ENCODE assay signal across 9 mouse cellular contexts in the genomic region with DNA sequence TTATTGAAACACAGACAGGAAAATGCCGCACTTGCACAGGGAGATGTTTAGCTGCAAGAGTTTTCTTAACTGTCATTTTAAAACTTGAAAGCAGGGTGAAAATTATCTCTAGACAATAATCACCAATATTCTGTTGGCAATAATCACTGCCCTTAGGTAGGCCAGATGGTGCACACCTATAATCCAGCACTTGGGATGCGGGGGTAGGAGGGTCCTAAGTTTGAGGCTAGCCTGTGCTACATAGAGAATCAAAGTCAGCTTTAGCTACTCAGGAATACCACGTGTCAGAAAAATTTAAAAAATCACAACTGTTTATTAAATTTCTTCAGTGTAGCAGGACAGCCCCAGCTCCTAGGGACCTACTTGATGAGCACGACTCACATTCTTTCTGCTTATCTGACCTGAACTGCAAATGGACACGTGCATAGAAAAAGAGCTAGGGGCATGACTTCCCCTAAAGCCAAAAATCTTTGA. TPM values are rescaled to one million over a fixed set of nuclear protein-coding genes. Genes with fewer than 3 reads are reported as not detected.
DNase-seq lines count a peak whose midpoint lies in the region; ATAC-seq and TF ChIP-seq lines count a peak whose summit lies in the region.
"Had no signal": no experiment of that assay in that cellular context is flagged by ENCODE, and none has a peak within 500 bp of the region (broad histone marks: within the 10 kb centered on the region; RNA-seq: fewer than 3 reads in every experiment).

No protein-coding gene starts in this region.

- TF ChIP-seq CTCF in kidney, adult 2 months (conservative IDR thresholded peaks at IDR 0.05; ENCODE audit: insufficient read depth, insufficient read length, low read depth, low read length), result no peak
- no peak for TF ChIP-seq CTCF in intestine, postnatal 0 days (IDR thresholded peaks at IDR 0.05; ENCODE audit: low read depth)

- H3K4me2 ChIP-seq in embryonic facial prominence, embryonic 13.5 days, result peak overlapping the region; percentile 63
- H3K4me2 ChIP-seq in intestine, postnatal 0 days (replicated peaks; ENCODE audit: low read depth), result peak overlapping the region; percentile 78
- peak overlapping the region; percentile 76 for H3K4me2 ChIP-seq in myocyte (ENCODE audit: low read depth)

- H3ac ChIP-seq in myocyte (ENCODE audit: control insufficient read depth, insufficient read length), result no peak overlapping the region

- peaks cover 9% of the 10 kb centered on the region; the same call in 1 of the 2 replicates for H3K4me1 ChIP-seq in kidney, adult 2 months (ENCODE audit: control insufficient read depth, insufficient read depth, low read length)
- peaks cover 32% of the 10 kb centered on the region for H3K4me1 ChIP-seq in embryonic facial prominence, embryonic 13.5 days
- H3K4me1 ChIP-seq in intestine, postnatal 0 days (replicated peaks; ENCODE audit: control insufficient read depth, insufficient read depth, low read length), result 0 out of 2 replicates have a peak, but pooled peaks cover 5% of the 10 kb centered on the region

- no peak for DNase-seq in kidney, adult 2 months
- no peak for DNase-seq in kidney, postnatal 36 days
- no peak for DNase-seq in gastrocnemius, postnatal 36 days
- no peak for DNase-seq in gastrocnemius, postnatal 10 days
- no peak for DNase-seq in embryo, embryonic 10 days (ENCODE audit: low spot score)

- H3K9me3 ChIP-seq in embryonic facial prominence, embryonic 13.5 days, result no peaks in the 10 kb centered on the region
- H3K9me3 ChIP-seq in intestine, postnatal 0 days (ENCODE audit: control insufficient read depth), result no peaks in the 10 kb centered on the region

- H3K79me2 ChIP-seq in myocyte (ENCODE audit: control insufficient read depth, insufficient read depth), result peaks cover 36% of the 10 kb centered on the region

- 54% methylated on average over 5 of the region's 5 CpGs for WGBS in kidney, adult 2 months
- 49% methylated on average over 5 of the region's 5 CpGs for WGBS in embryonic facial prominence, embryonic 13.5 days
- WGBS in intestine, postnatal 0 days, result 54% methylated on average over 5 of the region's 5 CpGs

- H3K9ac ChIP-seq in embryonic facial prominence, embryonic 13.5 days, result peak overlapping the region; percentile 88
- H3K9ac ChIP-seq in intestine, postnatal 0 days (ENCODE audit: low read depth, low read length), result peak overlapping the region; percentile 75; the same call in 1 of the 2 replicates

- H3K4me3 ChIP-seq in kidney, adult 2 months (ENCODE audit: insufficient read depth, low read depth, low read length), result peak overlapping the region; percentile 62; the same call in 1 of the 2 replicates
- peak overlapping the region; percentile 69 for H3K4me3 ChIP-seq in embryonic facial prominence, embryonic 13.5 days
- H3K4me3 ChIP-seq in intestine, postnatal 0 days (ENCODE audit: low read depth, low read length), result peak overlapping the region; percentile 60
- H3K4me3 ChIP-seq in myocyte, result peak overlapping the region; percentile 65

- peak overlapping the region; percentile 34; the same call in 1 of the 2 replicates for H3K27ac ChIP-seq in kidney, adult 2 months (ENCODE audit: insufficient read depth, low read depth, low read length)
- peak overlapping the region; percentile 98 for H3K27ac ChIP-seq in embryonic facial prominence, embryonic 13.5 days
- no peak overlapping the region for H3K27ac ChIP-seq in intestine, postnatal 0 days (ENCODE audit: low read depth, low read length)

- H3K36me3 ChIP-seq in kidney, adult 2 months (ENCODE audit: control insufficient read depth, insufficient read depth, low read length), result no peaks in the 10 kb centered on the region; the same call in 1 of the 2 replicates
- peaks cover 9% of the 10 kb centered on the region for H3K36me3 ChIP-seq in embryonic facial prominence, embryonic 13.5 days
- peaks cover 9% of the 10 kb centered on the region for H3K36me3 ChIP-seq in intestine, postnatal 0 days (ENCODE audit: control insufficient read depth, insufficient read depth)
- peaks cover 16% of the 10 kb centered on the region for H3K36me3 ChIP-seq in myocyte (ENCODE audit: control insufficient read depth, insufficient read depth)

- H3K27me3 ChIP-seq in kidney, adult 2 months (replicated peaks; ENCODE audit: control insufficient read depth, insufficient read depth, low read length), result no peaks in the 10 kb centered on the region
- no peaks in the 10 kb centered on the region for H3K27me3 ChIP-seq in embryonic facial prominence, embryonic 13.5 days
- no peaks in the 10 kb centered on the region for H3K27me3 ChIP-seq in intestine, postnatal 0 days (replicated peaks; ENCODE audit: control insufficient read depth, insufficient read depth, low read length)
- H3K27me3 ChIP-seq in myocyte (ENCODE audit: control insufficient read depth, insufficient read depth, insufficient read length), result no peaks in the 10 kb centered on the region

- TF ChIP-seq POLR2A in kidney, adult 2 months (IDR thresholded peaks at IDR 0.05; ENCODE audit: low read depth, low read length), result no peak
- no peak for TF ChIP-seq POLR2A in myocyte (IDR thresholded peaks at IDR 0.05; ENCODE audit: insufficient read length, low read depth)

- no peak for ATAC-seq in embryonic facial prominence, embryonic 13.5 days (ENCODE audit: insufficient number of reproducible peaks, insufficient read depth, low FRiP score, low TSS enrichment, low read depth)
- ATAC-seq in intestine, postnatal 0 days, result no peak

- intact Hi-C loops in gastrocnemius, postnatal 36 days (cut with DNase I), result no loop called here

TF ChIP-seq in myocyte, 11 proteins besides CTCF, POLR2A, EP300 and RAD21:
- no peak for TF ChIP-seq POLR2AphosphoS2 (IDR thresholded peaks at IDR 0.05; ENCODE audit: insufficient read length, low read depth)
- no peak for TF ChIP-seq CEBPB (IDR thresholded peaks at IDR 0.05; ENCODE audit: insufficient read depth, poor library complexity, severe bottlenecking)
- no peak for TF ChIP-seq MYOD1 (IDR thresholded peaks at IDR 0.05; ENCODE audit: control insufficient read depth in 1 of 3, insufficient read length in 2 of 3, low read depth in 2 of 3)
- TF ChIP-seq TCF12 (IDR thresholded peaks at IDR 0.05; ENCODE audit: insufficient read depth, poor library complexity, severe bottlenecking), result no peak
- no peak for TF ChIP-seq SRF (IDR thresholded peaks at IDR 0.05; ENCODE audit: control insufficient read depth, insufficient read length, low read depth)
- TF ChIP-seq E2F4 (IDR thresholded peaks at IDR 0.05; ENCODE audit: insufficient read depth), result no peak
- TF ChIP-seq MAX (IDR thresholded peaks at IDR 0.05; ENCODE audit: low read depth), result no peak
- TF ChIP-seq TCF3 (IDR thresholded peaks at IDR 0.05; ENCODE audit: insufficient read length, low read depth), result no peak
- TF ChIP-seq REST (IDR thresholded peaks at IDR 0.05; ENCODE audit: insufficient read depth, insufficient read length), result no peak

RNA-seq across cellular contexts. Expression of a gene that starts 0.4 kb away (rescaled TPM):
- polyA plus RNA-seq in kidney, adult 2 months (2012; rRNA removed), result 183 and 285 TPM in 2 replicates
- 1,381 and 1,392 TPM in 2 replicates for polyA plus RNA-seq in embryonic facial prominence, embryonic 13.5 days (2015; fragmentation: Nextera tagmentation; extraction: Ambion mirVana)
- 965 and 1,093 TPM in 2 replicates for polyA plus RNA-seq in intestine, postnatal 0 days (2015; fragmentation: Nextera tagmentation; extraction: Ambion mirVana)
- 1,972 TPM for polyA plus RNA-seq in myocyte (2012; fragmentation: generic; extraction: Trizol)
- 10 to 100 TPM; 37.6 to 43.6 TPM for total RNA-seq in gastrocnemius, postnatal 36 days (2021)
- 100 to 1,000 TPM; 149 to 190 TPM for total RNA-seq in gastrocnemius, postnatal 10 days (2021)

RNA-seq across cellular contexts. Expression of a gene that starts 35.0 kb away (rescaled TPM):
- polyA plus RNA-seq in kidney, adult 2 months (2012; rRNA removed), result 83.6 and 104 TPM in 2 replicates
- 507 and 556 TPM in 2 replicates for polyA plus RNA-seq in embryonic facial prominence, embryonic 13.5 days (2015; fragmentation: Nextera tagmentation; extraction: Ambion mirVana)
- polyA plus RNA-seq in intestine, postnatal 0 days (2015; fragmentation: Nextera tagmentation; extraction: Ambion mirVana), result 733 and 887 TPM in 2 replicates
- polyA plus RNA-seq in myocyte (2012; fragmentation: generic; extraction: Trizol), result 788 TPM
- 10 to 100 TPM; 38.8 to 50.5 TPM for total RNA-seq in gastrocnemius, postnatal 36 days (2021)
- 100 to 1,000 TPM; 131 to 166 TPM for total RNA-seq in gastrocnemius, postnatal 10 days (2021)

RNA-seq across cellular contexts. Expression of a gene that starts 51.3 kb away (rescaled TPM):
- polyA plus RNA-seq in kidney, adult 2 months (2012; rRNA removed), result 0.34 and 0.47 TPM in 2 replicates
- polyA plus RNA-seq in embryonic facial prominence, embryonic 13.5 days (2015; fragmentation: Nextera tagmentation; extraction: Ambion mirVana), result not detected in 2 replicates
- polyA plus RNA-seq in intestine, postnatal 0 days (2015; fragmentation: Nextera tagmentation; extraction: Ambion mirVana), result 0.12 and 0.27 TPM in 2 replicates
- polyA plus RNA-seq in myocyte (2012; fragmentation: generic; extraction: Trizol), result not detected
- not detected for total RNA-seq in gastrocnemius, postnatal 36 days (2021)
- not detected for total RNA-seq in gastrocnemius, postnatal 10 days (2021)
- total RNA-seq: neutrophil, adult 5-6 weeks had no signal
